Mouse (Mus musculus): ENCODE data around the gene Calhm5.

Gene Calhm5

GRCm38 (mm10) chr10:34096418-34096883 lies at the start of gene Calhm5:
Calhm5 (minus strand) TSS chr10:34096519.
- DNase-seq = peak; percentile 33

DNA sequence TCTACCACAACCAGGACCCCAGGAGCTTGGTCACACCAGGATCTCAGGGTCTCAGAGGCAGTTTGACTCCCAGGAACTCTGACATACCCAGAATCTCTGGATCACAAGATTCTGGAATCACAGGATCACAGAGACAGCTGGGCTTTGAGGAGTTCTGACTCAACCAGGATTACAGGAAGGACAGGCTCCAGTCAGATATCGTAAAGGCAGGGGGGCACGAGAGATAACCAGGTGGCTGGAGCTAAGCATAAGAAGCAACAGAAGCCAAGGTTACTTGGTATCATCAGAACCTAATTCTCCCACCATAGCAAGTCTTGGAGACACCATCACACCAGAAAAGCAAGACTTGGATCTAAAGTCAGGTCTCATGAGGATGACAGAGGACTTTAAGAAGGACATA lies 45.4 kb upstream of the Calhm5 start:
- no peak for DNase-seq

GRCm38 (mm10) chr10:34139768-34140167 lies 43.4 kb upstream of the Calhm5 start:
- no peak for DNase-seq

GRCm38 (mm10) chr10:34138027-34138426 lies 41.7 kb upstream of the Calhm5 start:
- no peak for DNase-seq

DNA sequence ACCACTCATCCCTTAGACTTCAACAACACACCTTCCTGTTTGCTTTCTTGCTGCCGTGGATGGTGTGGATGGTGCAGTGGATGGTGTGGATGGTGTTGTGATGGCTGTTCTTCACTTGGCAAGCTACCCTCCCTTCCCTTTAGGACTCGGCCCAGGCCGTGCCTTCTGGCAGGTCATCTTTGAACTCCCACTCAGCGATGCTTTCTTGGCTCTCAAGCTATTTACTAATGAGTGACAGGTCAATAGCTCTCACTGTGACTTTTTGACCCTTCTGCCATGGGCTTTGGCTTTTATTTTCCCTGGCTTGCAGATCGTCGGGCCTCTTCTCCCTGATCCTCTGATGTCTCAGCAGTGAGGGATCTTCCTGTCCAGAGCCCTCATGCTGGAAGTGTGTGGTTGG lies 40.1 kb upstream of the Calhm5 start:
- DNase-seq = no peak

DNA sequence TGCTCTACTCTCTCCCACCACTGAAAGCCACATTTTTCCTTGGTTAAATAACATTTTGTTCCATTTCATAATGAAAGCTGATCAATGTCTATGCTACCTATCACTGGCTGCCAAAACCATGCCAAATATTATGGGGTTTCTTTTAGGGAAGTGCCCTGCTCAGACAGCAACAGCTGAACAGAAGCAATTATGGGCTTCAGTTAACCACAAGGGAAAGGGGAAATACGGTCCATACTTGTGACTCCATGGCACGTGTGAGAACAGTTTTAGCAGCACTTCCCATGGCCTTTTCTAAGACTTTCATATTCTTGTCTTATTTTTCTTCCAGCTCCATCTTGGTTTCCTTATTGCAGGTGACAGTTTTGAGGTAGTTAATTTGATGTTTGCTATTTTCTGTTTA lies 35.0 kb upstream of the Calhm5 start:
- no peak for DNase-seq

GRCm38 (mm10) chr10:34128391-34128790 lies 32.1 kb upstream of the Calhm5 start:
- DNase-seq = no peak

DNA sequence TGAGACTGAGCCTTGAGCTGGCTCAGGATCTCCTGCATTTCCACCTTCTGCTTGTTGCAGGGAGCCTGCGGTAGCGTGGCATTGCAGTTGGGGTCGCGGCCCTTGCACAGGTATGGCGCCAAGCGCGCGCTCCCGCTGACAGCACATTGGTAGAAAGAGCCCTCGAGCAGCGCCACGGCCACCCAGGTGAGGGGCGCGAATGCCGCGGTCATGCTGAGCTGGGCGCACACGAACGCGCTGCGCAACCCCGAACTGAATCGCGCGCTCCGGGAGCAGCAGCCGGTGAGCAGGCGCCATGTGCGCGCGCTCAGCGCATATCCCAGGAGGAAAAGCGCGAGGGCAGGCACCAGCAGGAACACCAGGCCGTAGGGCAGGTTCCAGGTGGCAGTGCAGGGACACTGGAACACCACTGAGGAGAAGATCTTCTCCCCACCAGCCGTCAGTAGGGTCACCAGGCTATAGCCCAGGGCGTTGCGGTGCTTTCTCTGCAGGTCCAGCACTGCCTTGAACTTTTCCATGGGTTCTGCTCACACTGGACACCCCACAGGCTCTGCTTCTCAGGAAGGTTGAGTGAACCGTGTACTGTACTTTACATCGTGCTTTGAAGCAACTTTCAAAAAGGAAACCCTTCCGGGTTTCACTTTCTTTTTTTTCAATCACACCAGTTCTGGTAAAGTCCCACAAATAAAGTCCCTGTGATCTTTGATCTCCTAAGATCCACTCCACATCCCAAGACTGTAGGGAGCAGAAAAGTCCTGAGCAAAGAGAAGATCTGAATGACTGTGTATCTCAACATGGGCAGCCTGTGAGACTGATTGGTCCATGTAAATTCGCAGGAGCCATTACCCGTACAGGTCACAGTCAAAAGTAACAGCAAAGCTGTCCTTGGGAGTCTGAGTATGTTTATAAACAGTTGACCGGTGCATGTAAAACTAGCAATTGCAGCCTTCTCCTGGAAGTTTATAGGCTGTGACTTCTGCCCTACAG lies 31.4 kb upstream of the Calhm5 start, which contains the start of gene Calhm6:
Gene Calhm6, minus strand, starts transcription at position 593 of the 987 bp plus-strand sequence.
- peak; percentile 52 for DNase-seq

DNA sequence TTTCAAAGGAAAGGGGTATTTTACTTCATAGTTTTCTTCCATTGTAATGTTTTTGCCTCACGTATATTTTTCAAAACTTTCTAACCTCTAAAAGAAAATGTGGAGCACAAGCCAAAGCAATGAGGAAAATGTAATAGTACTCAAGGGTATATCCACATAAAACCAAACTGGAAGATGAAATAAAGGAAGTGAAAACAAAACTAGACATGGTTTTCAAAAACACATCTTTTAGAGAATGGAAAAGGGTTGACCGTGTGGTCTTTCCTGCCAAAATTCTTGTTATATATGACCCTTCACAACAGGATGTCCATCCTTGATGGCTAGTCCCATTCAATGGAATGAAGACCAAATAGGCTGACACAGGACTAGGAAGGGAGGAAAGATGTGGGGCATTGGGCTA lies 22.1 kb upstream of the Calhm5 start:
- no peak for DNase-seq

GRCm38 (mm10) chr10:34117770-34118169 lies 21.5 kb upstream of the Calhm5 start:
- DNase-seq = no peak

- DNase-seq = no peak
These were observed 20.8 kb upstream of the Calhm5 start for GRCm38 (mm10) chr10:34117131-34117530.

DNA sequence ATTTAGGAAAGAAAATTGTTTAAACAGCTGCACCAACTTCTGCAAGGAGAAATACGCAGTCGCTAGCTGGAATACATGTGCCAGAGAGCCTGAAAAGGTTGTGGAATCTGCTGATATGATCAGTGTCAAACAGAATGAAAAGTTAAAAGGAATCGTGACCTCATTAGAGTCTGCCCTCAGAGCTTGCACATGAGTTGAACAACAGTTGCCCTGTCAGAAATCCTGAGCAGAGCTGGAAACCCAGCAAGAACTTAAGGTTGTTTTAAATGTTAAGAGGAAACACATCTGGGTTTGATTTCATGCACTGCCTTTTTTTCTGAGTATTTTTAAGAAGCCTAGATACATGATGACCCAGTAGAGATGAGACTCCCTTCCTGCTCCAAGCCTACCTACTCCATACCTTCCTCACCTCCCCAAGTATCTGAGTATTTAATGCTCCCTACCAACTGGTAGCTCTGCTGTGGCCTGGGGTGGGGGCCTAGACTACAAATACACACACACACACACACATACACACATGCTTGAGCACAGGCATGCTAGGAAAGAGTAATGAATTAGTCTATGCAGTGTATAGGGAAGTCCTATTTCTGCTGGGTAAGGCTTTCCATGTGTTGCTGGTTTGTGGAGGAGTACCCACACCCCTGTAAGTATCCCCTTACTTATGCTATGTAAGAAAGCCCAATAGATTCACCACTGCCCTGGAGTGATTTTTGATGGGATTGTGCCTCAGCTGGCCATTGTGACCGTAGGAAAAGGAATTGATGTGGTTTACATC lies 15.8 kb upstream of the Calhm5 start:
- DNase-seq = no peak

DNA sequence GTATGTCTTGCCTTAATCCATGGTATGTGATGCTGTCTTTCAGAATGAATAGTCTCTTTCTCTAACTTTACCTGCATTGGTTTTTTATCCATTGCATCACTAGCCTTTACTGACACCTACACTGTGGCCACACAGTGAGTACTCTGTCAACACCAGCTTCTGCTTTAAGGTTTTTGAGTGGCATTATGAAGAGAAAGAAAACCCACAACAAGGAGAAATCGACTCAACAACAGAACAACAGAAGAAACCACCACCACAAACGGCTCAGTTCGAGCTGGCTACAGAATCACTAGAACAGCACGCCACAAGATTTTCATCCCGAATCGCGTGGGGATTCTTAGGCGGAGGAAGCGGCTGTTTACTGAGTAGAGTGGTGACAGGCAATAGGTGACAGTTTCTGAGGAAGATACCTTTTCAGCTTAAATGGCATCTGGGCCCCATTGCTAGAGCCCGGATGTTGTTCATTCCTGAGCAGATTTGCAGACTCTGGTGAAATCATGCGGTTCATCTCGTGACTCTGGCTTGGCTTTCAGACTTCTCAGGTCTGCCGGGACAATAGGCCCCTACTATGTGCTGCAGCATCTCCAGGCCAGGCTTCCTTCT lies 14.6 kb upstream of the Calhm5 start:
- no peak for DNase-seq

DNA sequence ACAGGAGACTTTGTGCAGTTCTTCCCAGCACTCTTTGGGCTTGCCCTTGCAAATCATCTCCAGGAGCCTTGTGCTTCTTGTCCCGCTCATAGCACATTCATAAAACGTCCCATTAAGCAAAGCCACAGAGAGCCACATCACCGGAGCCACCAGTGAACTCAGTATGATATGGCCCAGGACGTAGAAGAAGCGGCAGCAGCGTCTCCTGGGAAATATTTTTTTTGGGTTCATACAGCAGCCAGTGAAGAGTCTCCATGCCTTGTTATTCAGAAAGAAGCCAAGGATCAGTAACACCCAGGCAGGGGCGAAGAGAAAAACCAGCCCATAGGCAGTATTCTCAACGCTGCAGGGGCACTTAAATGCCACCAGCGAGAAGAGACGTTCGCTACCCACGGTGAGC lies 355 bp downstream of the Calhm5 start:
- DNase-seq = no peak

GRCm38 (mm10) chr10:34095147-34095546 lies 1.2 kb downstream of the Calhm5 start:
- no peak for DNase-seq

- DNase-seq = no peak
These were observed 4.4 kb downstream of the Calhm5 start for GRCm38 (mm10) chr10:34091888-34092287.

- DNase-seq = no peak
These were observed 5.8 kb downstream of the Calhm5 start for GRCm38 (mm10) chr10:34090481-34090880.

GRCm38 (mm10) chr10:34089517-34089916 lies 6.8 kb downstream of the Calhm5 start:
- DNase-seq = no peak

GRCm38 (mm10) chr10:34088515-34088914 lies 7.8 kb downstream of the Calhm5 start:
- no peak for DNase-seq

DNA sequence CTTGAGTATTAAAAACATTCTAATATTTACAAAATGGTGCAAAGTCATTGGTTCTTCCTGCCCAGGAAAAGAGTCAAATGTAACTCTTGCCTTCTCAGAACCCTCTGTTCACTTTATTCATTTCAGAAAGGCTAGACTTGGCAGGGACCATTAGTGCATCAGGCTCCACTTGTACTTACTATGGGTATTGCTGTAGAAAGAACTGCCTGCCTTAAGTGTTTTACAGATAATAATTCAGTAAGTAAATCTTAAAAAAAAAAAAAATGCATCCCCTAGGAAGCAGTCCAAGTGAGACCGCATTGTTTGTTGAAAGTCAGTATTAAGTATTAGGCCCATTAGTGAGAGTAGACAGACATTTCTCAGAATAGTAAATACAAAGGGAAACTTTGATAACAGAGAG lies 9.8 kb downstream of the Calhm5 start:
- DNase-seq = no peak

DNA sequence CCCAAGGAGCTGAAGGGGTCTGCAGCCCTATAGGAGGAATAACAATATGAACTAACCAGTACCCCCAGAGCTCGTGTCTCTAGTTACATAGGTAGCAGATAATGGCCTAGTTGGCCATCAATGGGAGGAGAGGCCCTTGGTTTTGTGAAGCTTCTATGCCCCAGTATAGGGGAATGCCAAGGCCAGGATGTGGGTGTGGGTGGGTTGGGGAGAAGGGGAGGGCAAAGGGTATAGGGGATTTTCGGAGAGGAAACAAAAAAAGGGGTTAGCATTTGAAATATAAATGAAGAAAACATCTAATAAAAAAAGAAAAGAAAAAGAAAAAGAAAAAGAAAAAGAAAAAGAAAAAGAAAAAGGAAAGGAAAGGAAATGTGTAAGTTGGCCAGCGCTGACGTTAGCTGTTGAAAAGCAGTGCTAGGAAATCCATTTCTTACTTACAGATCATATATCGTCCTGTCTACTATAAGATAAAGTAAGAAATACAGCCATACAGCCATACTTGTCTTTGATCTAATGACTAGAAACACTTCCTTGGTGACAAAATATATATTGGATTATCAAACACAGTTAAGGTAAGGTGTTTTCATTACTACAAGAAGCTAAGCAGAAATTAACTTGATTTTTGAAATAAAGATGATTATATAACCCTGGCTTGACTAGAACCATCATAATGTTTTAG lies 21.7 kb downstream of the Calhm5 start:
- DNase-seq = no peak

GRCm38 (mm10) chr10:34071650-34072049 lies 24.7 kb downstream of the Calhm5 start:
- DNase-seq = no peak

Data from right cerebral cortex, postnatal 14 days (tissue).